Mouse (Mus musculus) cerebellum, adult 8-10 months (tissue): Measurements from ENCODE around the gene P2ry12.
A peak's percentile ranks its signal among the peaks of the same experiment; 100 is the strongest.

ENCODE experiments used
- DNase-seq: peaks from one replicate; pipeline ENCODE4 v3.0.0; 2022

Gene P2ry12

DNA sequence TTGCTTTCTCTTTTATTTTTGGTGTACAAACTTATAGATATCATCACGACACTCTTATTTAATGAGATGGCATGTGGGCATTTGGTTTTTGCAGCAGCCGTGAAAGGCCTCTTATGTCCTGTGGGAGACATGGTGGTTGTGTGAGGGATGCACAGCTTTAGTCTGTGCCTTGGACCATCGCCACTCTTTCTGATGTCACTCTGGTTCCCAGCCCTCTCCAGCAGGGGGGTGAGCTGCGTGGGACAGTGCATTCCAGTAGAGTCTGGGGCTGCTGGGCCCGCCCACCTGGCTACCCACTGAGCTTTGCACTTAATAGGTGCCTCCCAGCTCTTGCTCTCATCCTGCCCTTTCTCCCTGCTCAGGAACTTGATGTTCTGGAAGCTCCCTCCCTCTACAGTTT is 81.5 kb downstream of the P2ry12 start:
- no peak for DNase-seq

DNA sequence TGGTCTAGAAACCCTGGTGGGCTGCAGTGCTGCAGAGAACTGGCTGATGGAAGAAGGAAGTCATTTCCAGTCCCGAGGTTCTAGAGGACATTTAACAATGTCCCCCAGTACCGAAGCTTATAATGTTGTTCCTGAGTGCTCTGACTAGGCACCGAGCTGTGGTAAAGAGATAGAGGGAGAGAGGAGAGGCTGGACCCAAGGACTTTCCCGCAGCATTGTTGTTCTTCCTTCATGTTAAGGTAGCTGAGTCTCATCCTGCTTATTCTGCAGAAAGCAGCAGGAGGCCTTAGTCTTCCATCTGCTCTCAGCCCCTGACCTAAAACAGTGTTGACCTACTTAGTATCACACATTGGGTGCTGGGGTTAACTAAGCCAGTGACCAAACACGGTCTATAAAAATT is 85.8 kb downstream of the P2ry12 start:
- peak; percentile 74 for DNase-seq

DNA sequence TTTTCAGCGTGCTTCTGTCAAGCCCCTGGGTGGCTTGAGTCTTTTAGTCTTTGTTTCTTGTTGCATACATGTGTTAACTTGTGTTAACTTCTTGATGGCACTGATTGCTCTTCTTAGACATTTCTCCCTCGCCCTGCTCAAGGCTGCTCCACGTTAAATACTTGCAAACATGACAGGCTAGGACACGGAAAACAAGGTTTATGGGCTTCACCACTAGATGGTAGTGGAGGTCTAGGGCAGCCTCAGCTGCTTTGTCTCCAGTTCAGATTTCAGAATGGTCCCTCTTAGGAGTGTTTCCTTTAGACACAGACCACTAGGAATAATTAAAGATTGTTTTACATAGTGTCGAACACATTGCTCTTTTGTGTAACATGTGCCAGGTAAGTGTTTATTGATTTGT is 87.4 kb downstream of the P2ry12 start:
- peak; percentile 74 for DNase-seq

GRCm38 (mm10) chr3:59174426-59175154 is 88.1 kb downstream of the P2ry12 start:
- no peak for DNase-seq

GRCm38 (mm10) chr3:59169921-59170627 is 92.6 kb downstream of the P2ry12 start:
- DNase-seq = no peak

DNA sequence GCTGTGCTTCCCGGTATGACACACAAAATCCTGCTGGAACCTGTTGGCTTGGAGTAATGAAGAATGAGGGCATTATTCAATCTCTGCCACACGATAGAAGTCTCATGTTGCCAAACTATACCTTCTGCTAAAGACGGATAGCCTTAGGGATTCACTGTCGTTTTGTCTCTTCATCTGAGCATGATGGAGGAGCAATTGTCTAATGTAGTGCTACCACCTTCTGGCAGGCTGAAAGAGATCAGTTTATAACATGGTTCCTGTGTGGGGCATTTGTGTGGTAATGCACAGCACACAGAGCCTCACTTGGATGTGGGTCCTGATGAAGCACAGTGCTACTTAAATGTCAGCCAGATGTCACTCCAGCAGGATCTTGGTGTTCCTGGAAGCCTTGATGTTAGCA is 93.5 kb downstream of the P2ry12 start:
- no peak for DNase-seq

DNA sequence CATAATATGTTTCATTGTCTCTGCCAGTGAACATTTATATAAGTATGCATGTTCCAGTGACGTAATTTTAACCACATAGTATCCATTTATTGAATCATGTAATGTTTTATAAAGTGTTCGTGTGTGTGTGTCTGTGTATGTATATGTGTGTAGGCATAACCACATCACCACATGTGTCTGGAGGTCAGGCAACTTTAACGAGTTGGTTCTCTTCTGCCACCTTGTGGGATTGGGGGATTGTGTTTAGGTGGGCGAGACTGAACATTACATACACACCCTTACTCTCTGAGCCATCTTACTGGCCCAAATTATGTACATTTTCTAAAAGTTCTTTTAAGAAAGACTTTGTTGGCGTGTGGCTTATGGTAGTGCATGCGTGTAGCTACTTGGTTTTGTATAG is 94.2 kb downstream of the P2ry12 start:
- DNase-seq = no peak

DNA sequence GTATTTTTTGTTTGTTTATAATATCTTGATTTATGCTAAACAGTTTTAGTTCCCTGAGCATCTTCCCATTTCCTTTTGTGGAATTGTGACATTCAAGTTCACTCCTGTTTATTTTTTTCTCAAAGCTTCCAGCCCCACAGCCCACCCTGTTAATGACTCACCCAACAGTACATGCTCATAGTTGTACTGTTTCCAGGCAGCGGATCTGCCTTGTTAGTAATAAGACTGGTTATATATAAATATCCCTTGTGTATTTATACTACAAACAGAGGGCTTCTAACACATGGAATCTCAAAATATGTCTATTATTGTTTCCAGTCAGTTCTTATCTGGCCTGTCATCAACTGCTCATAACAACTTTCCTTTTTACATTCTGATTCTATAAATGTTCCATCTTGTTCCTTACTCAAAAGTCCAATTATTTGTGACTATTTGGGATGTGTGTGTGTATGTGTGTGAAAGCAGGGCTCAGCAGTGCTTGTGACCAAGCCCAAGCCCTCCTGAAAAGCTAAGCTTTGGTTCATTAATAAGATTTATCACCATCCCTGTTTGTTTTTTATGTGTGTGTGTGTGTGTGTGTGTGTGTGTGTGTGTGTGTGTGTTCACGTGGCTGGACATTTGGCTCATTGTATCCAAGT is 95.1 kb downstream of the P2ry12 start:
- DNase-seq = no peak
